Mouse (Mus musculus): Measurements from ENCODE around the gene Rcbtb2. TPM values are rescaled to one million over a fixed set of nuclear protein-coding genes. Genes with fewer than 3 reads are reported as not detected.

Rcbtb2 gene
- polyA plus RNA-seq, 1 experiment from 2014 or later = 209 TPM

GRCm38 (mm10) chr14:73253453-73254251 lies 130.8 kb downstream of the Rcbtb2 start:
- ATAC-seq (replicated peaks; ENCODE audit: insufficient number of reproducible peaks, low FRiP score, low TSS enrichment, low read depth) = no peak
- H3K36me3 ChIP-seq (replicated peaks; ENCODE audit: control insufficient read depth, insufficient read depth, low read depth, low read length) = no peaks in the 10 kb centered on the region

GRCm38 (mm10) chr14:73254412-73254811 lies 131.6 kb downstream of the Rcbtb2 start:
- 71% methylated on average over 4 of the region's 4 CpGs for WGBS

More at GRCm38 (mm10) chr14:73253453-73254251, 130.8 kb downstream of the Rcbtb2 start:
- Histone ChIP-seq H3K4me1 (ENCODE audit: control insufficient read depth, insufficient read depth, low read length) (no peaks in the 10 kb centered on the region), H3K4me2 (ENCODE audit: low read depth, low read length) (no peak overlapping the region), H3K4me3 (ENCODE audit: low read depth, low read length) (no peak overlapping the region), H3K27ac (replicated peaks; ENCODE audit: low read depth, low read length) (no peak overlapping the region), H3K9me3 (replicated peaks; ENCODE audit: control insufficient read depth, low read length) (no peaks in the 10 kb centered on the region), H3K9ac (replicated peaks; ENCODE audit: low read length) (no peak overlapping the region), H3K27me3 (ENCODE audit: control insufficient read depth, insufficient read depth, low read length) (no peaks in the 10 kb centered on the region)
- DNase-seq (ENCODE audit: low spot score) = no peak
- WGBS = 43% methylated on average over 6 of the region's 6 CpGs

GRCm38 (mm10) chr14:73255426-73255970 lies 132.7 kb downstream of the Rcbtb2 start:
- H3K36me3 ChIP-seq (replicated peaks; ENCODE audit: control insufficient read depth, insufficient read depth, low read depth, low read length) = no peaks in the 10 kb centered on the region
- no peaks in the 10 kb centered on the region for H3K9me3 ChIP-seq (replicated peaks; ENCODE audit: control insufficient read depth, low read length)
- ATAC-seq (replicated peaks; ENCODE audit: insufficient number of reproducible peaks, low FRiP score, low TSS enrichment, low read depth) (no peak), DNase-seq (ENCODE audit: low spot score) (no peak)
- H3K9ac ChIP-seq (replicated peaks; ENCODE audit: low read length) = no peak overlapping the region
- 66% methylated on average over 3 of the region's 3 CpGs for WGBS
- no peak overlapping the region for H3K4me2 ChIP-seq (ENCODE audit: low read depth, low read length)
- no peak overlapping the region for H3K27ac ChIP-seq (replicated peaks; ENCODE audit: low read depth, low read length)
- H3K27me3 ChIP-seq (ENCODE audit: control insufficient read depth, insufficient read depth, low read length) = no peaks in the 10 kb centered on the region
- no peaks in the 10 kb centered on the region for H3K4me1 ChIP-seq (ENCODE audit: control insufficient read depth, insufficient read depth, low read length)
- H3K4me3 ChIP-seq (ENCODE audit: low read depth, low read length) = no peak overlapping the region

More at GRCm38 (mm10) chr14:73254412-73254811, 131.6 kb downstream of the Rcbtb2 start:
- Histone ChIP-seq H3K27me3 (ENCODE audit: control insufficient read depth, insufficient read depth, low read length) (no peaks in the 10 kb centered on the region), H3K4me2 (ENCODE audit: low read depth, low read length) (no peak overlapping the region), H3K36me3 (replicated peaks; ENCODE audit: control insufficient read depth, insufficient read depth, low read depth, low read length) (no peaks in the 10 kb centered on the region), H3K27ac (replicated peaks; ENCODE audit: low read depth, low read length) (no peak overlapping the region), H3K4me1 (ENCODE audit: control insufficient read depth, insufficient read depth, low read length) (no peaks in the 10 kb centered on the region), H3K9ac (replicated peaks; ENCODE audit: low read length) (no peak overlapping the region), H3K4me3 (ENCODE audit: low read depth, low read length) (no peak overlapping the region), H3K9me3 (replicated peaks; ENCODE audit: control insufficient read depth, low read length) (no peaks in the 10 kb centered on the region)
- ATAC-seq (replicated peaks; ENCODE audit: insufficient number of reproducible peaks, low FRiP score, low TSS enrichment, low read depth) = no peak
- no peak for DNase-seq (ENCODE audit: low spot score)

- 72% methylated on average over 7 of the region's 7 CpGs for WGBS
- H3K9me3 ChIP-seq (replicated peaks; ENCODE audit: control insufficient read depth, low read length) = no peaks in the 10 kb centered on the region
- no peak for DNase-seq (ENCODE audit: low spot score)
- no peak overlapping the region for H3K4me2 ChIP-seq (ENCODE audit: low read depth, low read length)
- no peak for ATAC-seq (replicated peaks; ENCODE audit: insufficient number of reproducible peaks, low FRiP score, low TSS enrichment, low read depth)
- no peaks in the 10 kb centered on the region for H3K27me3 ChIP-seq (ENCODE audit: control insufficient read depth, insufficient read depth, low read length)
- no peaks in the 10 kb centered on the region for H3K4me1 ChIP-seq (ENCODE audit: control insufficient read depth, insufficient read depth, low read length)
- H3K36me3 ChIP-seq (replicated peaks; ENCODE audit: control insufficient read depth, insufficient read depth, low read depth, low read length) = no peaks in the 10 kb centered on the region
- H3K9ac ChIP-seq (replicated peaks; ENCODE audit: low read length) = no peak overlapping the region
- H3K4me3 ChIP-seq (ENCODE audit: low read depth, low read length) = no peak overlapping the region
- H3K27ac ChIP-seq (replicated peaks; ENCODE audit: low read depth, low read length) = no peak overlapping the region
Observed at GRCm38 (mm10) chr14:73257348-73257747, 134.5 kb downstream of the Rcbtb2 start.

MicroRNAs within 50 kb of the gene (microRNA counts, 519-probe panel; counts per million panel counts)
- microRNA mmu-miR-687 = not detected

Small RNA genes lying within 50 kb of the gene (microRNA-seq; reads per million reads assigned to microRNA genes)
- gene Mir687 (ENCODE audit: borderline number of aligned reads) = not detected

Other genes with a start within 250 kb of the Rcbtb2 start
- not detected in 2 replicates for gene Cysltr2, start 73.9 kb upstream of the Rcbtb2 start, polyA plus RNA-seq (2014; fragmentation: Nextera tagmentation; extraction: Ambion mirVana)
- 19.0 and 22.4 TPM in 2 replicates for gene Lpar6, start 114.9 kb downstream of the Rcbtb2 start, polyA plus RNA-seq (2014; fragmentation: Nextera tagmentation; extraction: Ambion mirVana)
- gene Rb1, start 202.8 kb downstream of the Rcbtb2 start, polyA plus RNA-seq (2014; fragmentation: Nextera tagmentation; extraction: Ambion mirVana) = 25.6 and 26.2 TPM in 2 replicates

Measured in embryonic facial prominence, embryonic 11.5 days (tissue).